Mouse (Mus musculus): Measurements from ENCODE around the gene Prr13.

GRCm38 (mm10) chr15:102461430-102462075, 2.7 kb downstream of the Prr13 start:
- no peak for TF ChIP-seq CTCF (IDR thresholded peaks at IDR 0.05)
- TF ChIP-seq POLR2A (IDR thresholded peaks at IDR 0.05; ENCODE audit: insufficient read depth, low read depth, low read length), result no peak
